ENCODE assay signal across 30 mouse cellular contexts in genomic region chr8:5105186-5105585, GRCm38 (mm10). TPM values are rescaled to one million over a fixed set of nuclear protein-coding genes. Genes with fewer than 3 reads are reported as not detected.
DNase-seq lines count a peak whose midpoint lies in the region; ATAC-seq and TF ChIP-seq lines count a peak whose summit lies in the region.
"Had no signal": no experiment of that assay in that cellular context is flagged by ENCODE, and none has a peak within 500 bp of the region (broad histone marks: within the 10 kb centered on the region; RNA-seq: fewer than 3 reads in every experiment).

TSS of gene Slc10a2 (minus strand) at chr8:5105351.

- peak within 1 kb of the TSS; percentile 31 for H3K4me3 ChIP-seq in kidney, adult 2 months (ENCODE audit: insufficient read depth, low read depth, low read length)
- H3K4me3 ChIP-seq in liver, adult 2 months (ENCODE audit: insufficient read depth, low read depth, low read length): peak within 1 kb of the TSS; percentile 47
- H3K4me3 ChIP-seq in liver, postnatal 0 days (ENCODE audit: low read depth, low read length): no peak within 1 kb of the TSS
- H3K4me3 ChIP-seq in small intestine, adult 2 months (ENCODE audit: low read depth, low read length): no peak within 1 kb of the TSS
- H3K4me3 ChIP-seq: gastrocnemius, adult 2 months; heart, embryonic 12.5 days; heart, embryonic 15.5 days; hindbrain, embryonic 10.5 days; hindbrain, embryonic 13.5 days had no signal

- H3K36me3 ChIP-seq in kidney, adult 2 months (ENCODE audit: control insufficient read depth, insufficient read depth, low read length): no peaks in the 10 kb centered on the region
- no peaks in the 10 kb centered on the region for H3K36me3 ChIP-seq in liver, adult 2 months (ENCODE audit: control insufficient read depth, insufficient read depth, low read length)
- no peaks in the 10 kb centered on the region for H3K36me3 ChIP-seq in liver, postnatal 0 days (replicated peaks; ENCODE audit: insufficient read depth, low read length)
- H3K36me3 ChIP-seq in small intestine, adult 2 months (ENCODE audit: control insufficient read depth, insufficient read depth, low read length): no peaks in the 10 kb centered on the region
- H3K36me3 ChIP-seq: heart, embryonic 12.5 days; heart, embryonic 15.5 days; hindbrain, embryonic 10.5 days; hindbrain, embryonic 13.5 days had no signal

- H3K79me2 ChIP-seq in liver, adult 2 months (ENCODE audit: control insufficient read depth, insufficient read depth, low read length): no peaks in the 10 kb centered on the region

- no peaks in the 10 kb centered on the region for H3K9me3 ChIP-seq in liver, postnatal 0 days (ENCODE audit: low read length)
- H3K9me3 ChIP-seq: heart, embryonic 12.5 days; heart, embryonic 15.5 days; hindbrain, embryonic 10.5 days; hindbrain, embryonic 13.5 days had no signal

- no peak within 1 kb of the TSS for H3K4me2 ChIP-seq in liver, postnatal 0 days (ENCODE audit: low read depth, low read length)
- H3K4me2 ChIP-seq: heart, embryonic 12.5 days; heart, embryonic 15.5 days; hindbrain, embryonic 13.5 days had no signal

- peaks cover 11% of the 10 kb centered on the region; the same call in 1 of the 2 replicates for H3K4me1 ChIP-seq in kidney, adult 2 months (ENCODE audit: control insufficient read depth, insufficient read depth, low read length)
- peaks cover 12% of the 10 kb centered on the region for H3K4me1 ChIP-seq in liver, adult 2 months (ENCODE audit: control insufficient read depth, insufficient read depth, low read length)
- H3K4me1 ChIP-seq in liver, postnatal 0 days (ENCODE audit: insufficient read depth): no peaks in the 10 kb centered on the region
- H3K4me1 ChIP-seq in small intestine, adult 2 months (ENCODE audit: control insufficient read depth, insufficient read depth, insufficient read length, low read length): peaks cover 6% of the 10 kb centered on the region; the same call in 1 of the 2 replicates
- H3K4me1 ChIP-seq: heart, embryonic 12.5 days; heart, embryonic 15.5 days; hindbrain, embryonic 10.5 days; hindbrain, embryonic 13.5 days had no signal

- WGBS in kidney, adult 2 months: 21% methylated on average over 5 of the region's 5 CpGs
- WGBS in liver, adult 2 months: 9% methylated on average over 5 of the region's 5 CpGs
- WGBS in liver, postnatal 0 days (ENCODE audit: insufficient replicate concordance): 50% methylated on average over 5 of the region's 5 CpGs
- 12% methylated on average over 5 of the region's 5 CpGs for WGBS in small intestine, adult 2 months

- TF ChIP-seq EP300 in liver, postnatal 0 days (IDR thresholded peaks at IDR 0.05; ENCODE audit: low read depth): no peak

- H3K9ac ChIP-seq in liver, adult 2 months (ENCODE audit: low read depth, low read length): peak within 1 kb of the TSS; percentile 57; the same call in 1 of the 2 replicates
- H3K9ac ChIP-seq in liver, postnatal 0 days (replicated peaks): no peak within 1 kb of the TSS
- H3K9ac ChIP-seq: forebrain, postnatal 0 days; heart, embryonic 12.5 days; heart, embryonic 15.5 days; hindbrain, embryonic 13.5 days had no signal

- TF ChIP-seq CTCF in kidney, adult 2 months (conservative IDR thresholded peaks at IDR 0.05; ENCODE audit: insufficient read depth, insufficient read length, low read depth, low read length): no peak
- no peak for TF ChIP-seq CTCF in liver, adult 2 months (IDR thresholded peaks at IDR 0.05; ENCODE audit: low read depth, low read length)
- TF ChIP-seq CTCF in liver, postnatal 0 days (IDR thresholded peaks at IDR 0.05; ENCODE audit: low read depth): no peak
- no peak for TF ChIP-seq CTCF in small intestine, adult 2 months (IDR thresholded peaks at IDR 0.05; ENCODE audit: extremely low read depth, insufficient read length, insufficient replicate concordance, low read depth, low read length)

- DNase-seq in kidney, adult 2 months: peak; percentile 60
- DNase-seq in kidney, adult 18-20 months: no peak
- DNase-seq in liver, adult 2 months (ENCODE audit: extremely low read depth, low read depth, low spot score): peak; percentile 88
- no peak for DNase-seq in liver, postnatal 0 days
- DNase-seq: adrenal gland, adult 8-10 months; adrenal gland, postnatal 25 days; cerebellum, adult 11-12 months; cerebellum, adult 8-10 months; forebrain, postnatal 0 days; gastrocnemius, adult 2 months; gastrocnemius, postnatal 14 days; heart, adult 18-20 months; heart, postnatal 10 days; heart, postnatal 36 days had no signal

- H3K27ac ChIP-seq in kidney, adult 2 months (ENCODE audit: insufficient read depth, low read depth, low read length): peak within 1 kb of the TSS; percentile 75
- H3K27ac ChIP-seq in liver, adult 2 months (replicated peaks; ENCODE audit: insufficient read depth, low read depth, low read length): peak within 1 kb of the TSS; percentile 64
- no peak within 1 kb of the TSS for H3K27ac ChIP-seq in liver, postnatal 0 days (ENCODE audit: low read depth)
- peak within 1 kb of the TSS; percentile 52; the same call in 1 of the 2 replicates for H3K27ac ChIP-seq in small intestine, adult 2 months (ENCODE audit: insufficient read depth, low read depth, low read length)
- H3K27ac ChIP-seq: gastrocnemius, adult 2 months; heart, embryonic 15.5 days; hindbrain, embryonic 10.5 days; hindbrain, embryonic 13.5 days had no signal

- H3K27me3 ChIP-seq in kidney, adult 2 months (replicated peaks; ENCODE audit: control insufficient read depth, insufficient read depth, low read length): no peaks in the 10 kb centered on the region
- no peaks in the 10 kb centered on the region for H3K27me3 ChIP-seq in liver, adult 2 months (ENCODE audit: control insufficient read depth, insufficient read depth, low read length)
- no peaks in the 10 kb centered on the region for H3K27me3 ChIP-seq in liver, postnatal 0 days (ENCODE audit: insufficient read depth, low read length)
- H3K27me3 ChIP-seq in small intestine, adult 2 months (ENCODE audit: control insufficient read depth, insufficient read depth, low read length): no peaks in the 10 kb centered on the region
- H3K27me3 ChIP-seq: heart, embryonic 12.5 days; heart, embryonic 15.5 days; hindbrain, embryonic 13.5 days had no signal

- no peak for ATAC-seq in liver, postnatal 0 days
- no peak for ATAC-seq in granulocyte monocyte progenitor cell, adult 5-6 weeks (replicated peaks; ENCODE audit: poor library complexity, severe bottlenecking)
- ATAC-seq: activated CD4-positive, CD25-positive, alpha-beta regulatory T cell, adult 4 months; forebrain, embryonic 14.5 days; forebrain, postnatal 0 days; hindbrain, embryonic 16.5 days had no signal

- TF ChIP-seq POLR2A in kidney, adult 2 months (IDR thresholded peaks at IDR 0.05; ENCODE audit: low read depth, low read length): no peak
- TF ChIP-seq POLR2A in liver, adult 2 months (IDR thresholded peaks at IDR 0.05; ENCODE audit: extremely low read depth, insufficient read depth, low read length): no peak
- TF ChIP-seq POLR2A in small intestine, adult 2 months (IDR thresholded peaks at IDR 0.05; ENCODE audit: low read depth, low read length): no peak

RNA-seq across cellular contexts. Expression of gene Slc10a2, which starts in this region (rescaled TPM):
- 16.5 and 19.8 TPM in 2 replicates for polyA plus RNA-seq in kidney, adult 2 months (2012; rRNA removed)
- 3.2 and 9.1 TPM in 2 replicates for total RNA-seq in liver, adult 2 months (2014; rRNA removed)
- 4.6 and 9.8 TPM in 2 replicates for polyA plus RNA-seq in liver, adult 2 months (2012; rRNA removed)
- polyA plus RNA-seq in liver, postnatal 0 days (2015; fragmentation: Nextera tagmentation; extraction: Ambion mirVana): not detected in 2 replicates
- polyA plus RNA-seq in small intestine, adult 2 months (2012; rRNA removed): 0.05 and 0.96 TPM in 2 replicates
- total RNA-seq in granulocyte monocyte progenitor cell, adult 5-6 weeks (2014; fragmentation: Nextera tagmentation): not detected in 2 replicates
- total RNA-seq in granulocyte monocyte progenitor cell, adult 5-6 weeks (2017): not detected in 2 replicates
- total RNA-seq: adrenal gland, adult 8-10 months; adrenal gland, postnatal 25 days; ES-E14; forebrain, postnatal 0 days; gastrocnemius, adult 2 months; gastrocnemius, postnatal 14 days; gastrocnemius, postnatal 4 days; heart, adult 18-20 months; heart, postnatal 10 days; heart, postnatal 36 days had no signal
- polyA plus RNA-seq: activated CD4-positive, CD25-positive, alpha-beta regulatory T cell, adult 4 months; brain, embryonic 14.5 days; embryonic facial prominence, embryonic 11.5 days; embryonic facial prominence, embryonic 14.5 days; forebrain, embryonic 11.5 days; forebrain, embryonic 14.5 days; forebrain, postnatal 0 days; frontal cortex, adult 2 months; heart, embryonic 12.5 days; heart, embryonic 15.5 days; hindbrain, embryonic 10.5 days; hindbrain, embryonic 13.5 days; hindbrain, embryonic 16.5 days had no signal

Comparison
In these comparisons a context has a peak if more than half of its experiments do, and no peak if none do; other contexts are left out.
1. DNase-seq: peak in kidney, adult 2 months (single experiment) and liver, adult 2 months (single experiment); none in kidney, adult 18-20 months (single experiment) and liver, postnatal 0 days (single experiment).
2. H3K4me3 ChIP-seq: peak in kidney, adult 2 months (single experiment) and liver, adult 2 months (single experiment); none in liver, postnatal 0 days (single experiment) and small intestine, adult 2 months (single experiment).